Mouse (Mus musculus) G1E-ER4 (cell line): ENCODE measurements around the gene BC028528. TPM values are rescaled to one million over a fixed set of nuclear protein-coding genes. Genes with fewer than 3 reads are reported as not detected.

Experiments used
- GATA1 ChIP-seq: IDR thresholded peaks from one replicate; pipeline ENCODE4 v1.8.0; 2012; ENCODE audit warnings: low read length, inconsistent platforms
- polyA plus RNA-seq: library from polyadenylated mRNA; stranded (reverse); fragments of >175 nt; gene quantifications from 2 replicates; pipeline ENCODE4 v1.2.3, GENCODE M21; 2012

BC028528 gene
- polyA plus RNA-seq, 1 experiment, result not detected

- TF ChIP-seq GATA1, result no peak
Measured at GRCm38 (mm10) chr3:95892066-95893052, 554 bp upstream of the BC028528 start.

- TF ChIP-seq GATA1, result no peak
Measured at GRCm38 (mm10) chr3:95889664-95890063, 2.1 kb downstream of the BC028528 start.

GRCm38 (mm10) chr3:95887596-95887995 is 4.2 kb downstream of the BC028528 start:
- TF ChIP-seq GATA1, result no peak

GRCm38 (mm10) chr3:95884400-95884799 is 7.4 kb downstream of the BC028528 start:
- TF ChIP-seq GATA1, result no peak

- TF ChIP-seq GATA1, result no peak
Measured at GRCm38 (mm10) chr3:95882816-95883425, 8.9 kb downstream of the BC028528 start.

GRCm38 (mm10) chr3:95881979-95882815 is 9.6 kb downstream of the BC028528 start, which contains the start of gene Ciart:
Gene Ciart, minus strand, starts transcription at chr3:95882251.
- TF ChIP-seq GATA1, result no peak

- no peak for TF ChIP-seq GATA1
Measured at GRCm38 (mm10) chr3:95879063-95879462, 12.7 kb downstream of the BC028528 start.

- TF ChIP-seq GATA1, result no peak
Measured at GRCm38 (mm10) chr3:95872048-95872447, 19.8 kb downstream of the BC028528 start.

GRCm38 (mm10) chr3:95871392-95871867 is 20.4 kb downstream of the BC028528 start, which contains the start of gene Mrps21:
Gene Mrps21, minus strand, starts transcription at chr3:95871519.
- no peak for TF ChIP-seq GATA1

GRCm38 (mm10) chr3:95870976-95871375 is 20.8 kb downstream of the BC028528 start:
- TF ChIP-seq GATA1, result no peak

- no peak for TF ChIP-seq GATA1
Measured at GRCm38 (mm10) chr3:95867408-95867807, 24.4 kb downstream of the BC028528 start.

- no peak for TF ChIP-seq GATA1
Measured at GRCm38 (mm10) chr3:95866071-95866470, 25.7 kb downstream of the BC028528 start.

GRCm38 (mm10) chr3:95865571-95865970 is 26.2 kb downstream of the BC028528 start:
- no peak for TF ChIP-seq GATA1

- TF ChIP-seq GATA1, result no peak
Measured at GRCm38 (mm10) chr3:95865050-95865449, 26.8 kb downstream of the BC028528 start.

GRCm38 (mm10) chr3:95863578-95863977 is 28.2 kb downstream of the BC028528 start:
- no peak for TF ChIP-seq GATA1
